Mouse (Mus musculus) small intestine, adult 2 months (tissue): Measurements from ENCODE around the gene Gm20604.

Experiments used
- CTCF ChIP-seq: fragments of 200-500 bp; IDR thresholded peaks from 2 replicates; pipeline ENCODE4 v1.5.1; 2012; ENCODE audit warnings: low read depth, mild to moderate bottlenecking, control low read depth, inconsistent platforms, low read length, moderate library complexity, mixed read lengths; ENCODE audit not compliant: insufficient replicate concordance, insufficient read length; ENCODE audit errors: extremely low read depth
- POLR2A ChIP-seq: fragments of 200-500 bp; IDR thresholded peaks from 2 replicates; pipeline ENCODE4 v1.6.1; 2012; ENCODE audit warnings: low read depth, mild to moderate bottlenecking, control low read depth, inconsistent platforms, low read length, moderate library complexity

- TF ChIP-seq CTCF (no peak), POLR2A (no peak)
Observed at GRCm38 (mm10) chr12:102705906-102706640, 52.4 kb downstream of the Gm20604 start.
